Mouse (Mus musculus) forebrain, embryonic 11.5 days (tissue): ENCODE measurements around the gene Rfx2. TPM values are rescaled to one million over a fixed set of nuclear protein-coding genes. Genes with fewer than 3 reads are reported as not detected.

Experiments
- ATAC-seq: fragments of 200-750 bp; cut with Nextera tagmentation; replicated peaks from 2 replicates; pipeline ENCODE4 v1.8.0; 2017; ENCODE audit warnings: moderate TSS enrichment; ENCODE audit not compliant: low FRiP score
- DNase-seq: peaks from one replicate; pipeline ENCODE4 v3.0.0-alpha.2; 2017; ENCODE audit warnings: low spot score
- H3K27ac ChIP-seq: fragments of 300-500 bp; sonication (generic); 2 replicates; pipeline ENCODE4 v1.5.1; 2014; ENCODE audit warnings: low read depth, low read length
- H3K27me3 ChIP-seq: fragments of 300-500 bp; sonication (generic); 2 replicates; pipeline ENCODE4 v1.6.1; 2014; ENCODE audit warnings: mild to moderate bottlenecking, low read length, mixed read lengths; ENCODE audit not compliant: control insufficient read depth, insufficient read depth
- H3K36me3 ChIP-seq: fragments of 300-500 bp; sonication (generic); 2 replicates; pipeline ENCODE4 v1.6.1; 2014; ENCODE audit warnings: mild to moderate bottlenecking, low read length, moderate library complexity, mixed read lengths; ENCODE audit not compliant: control insufficient read depth, insufficient read depth
- H3K4me1 ChIP-seq: fragments of 300-500 bp; sonication (generic); replicated peaks from 2 replicates; pipeline ENCODE4 v1.6.1; 2014; ENCODE audit warnings: low read length, mixed read lengths; ENCODE audit not compliant: control insufficient read depth, insufficient read depth
- H3K4me2 ChIP-seq: fragments of 300-500 bp; sonication (generic); 2 replicates; pipeline ENCODE4 v1.6.1; 2014; ENCODE audit warnings: low read depth, mild to moderate bottlenecking, low read length, moderate library complexity, mixed read lengths; ENCODE audit not compliant: severe bottlenecking
- H3K4me3 ChIP-seq: fragments of 300-500 bp; sonication (generic); 2 replicates; pipeline ENCODE4 v1.5.1; 2014; ENCODE audit warnings: low read depth, low read length
- H3K9ac ChIP-seq: fragments of 300-500 bp; sonication (generic); 2 replicates; pipeline ENCODE4 v1.6.1; 2014; ENCODE audit warnings: low read length
- H3K9me3 ChIP-seq: fragments of 300-500 bp; sonication (generic); 2 replicates; pipeline ENCODE4 v1.6.1; 2016; ENCODE audit warnings: low read length, mixed read lengths; ENCODE audit not compliant: control insufficient read depth
- WGBS: fragments of 180-500 bp; shearing (Covaris S2); extraction: QIAGEN DNeasy Blood & Tissue Kit; methylation state at CpG from one replicate; pipeline ENCODE4 v1.1.7; 2014; 5-methylcytosine and 5-hydroxymethylcytosine counted together
- polyA plus RNA-seq: library from polyadenylated mRNA; unstranded; fragments of >200 nt; fragmentation: Nextera tagmentation; extraction: Ambion mirVana; gene quantifications from 2 replicates; pipeline ENCODE4 v1.2.1, GENCODE M21; 2014

Rfx2 gene
- polyA plus RNA-seq, 1 experiment from 2014 or later: 11.1 TPM

DNA sequence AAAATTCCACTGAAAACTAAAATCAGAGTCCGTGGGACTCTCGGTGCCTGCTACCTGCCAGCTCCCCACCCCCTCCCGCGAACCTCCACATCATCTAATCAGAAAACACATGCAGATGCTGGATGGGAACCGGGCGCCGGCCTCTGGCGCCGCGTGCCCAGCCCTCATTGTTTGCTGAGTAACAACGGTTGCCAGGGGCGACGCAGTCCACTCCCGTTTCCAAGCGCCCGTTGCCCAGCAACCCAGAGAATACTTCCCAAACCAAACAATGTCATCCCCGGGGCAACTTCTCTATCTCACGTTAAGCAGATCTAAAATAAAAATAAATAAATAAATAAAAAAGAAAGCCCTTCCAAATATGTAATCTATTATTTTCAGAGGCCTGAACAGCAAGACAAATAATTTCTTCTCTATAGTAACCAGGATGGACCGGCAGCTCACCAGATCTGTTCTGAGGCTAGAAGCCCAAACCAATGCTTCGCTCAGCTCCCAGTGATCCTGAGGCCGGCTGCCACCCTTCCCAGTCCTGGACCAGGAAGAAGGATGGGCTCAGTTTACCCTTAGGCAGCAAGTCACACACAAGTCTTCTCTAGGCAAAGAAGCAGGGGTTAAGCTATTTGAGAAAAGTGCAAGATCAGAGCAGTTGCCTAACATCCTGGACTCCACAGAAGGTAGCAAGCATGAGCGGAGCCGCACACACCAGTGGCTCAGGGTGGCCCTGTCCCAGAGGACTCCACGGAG, 16.3 kb downstream of the Rfx2 start:
- H3K9ac ChIP-seq: 0 out of 2 replicates have a peak overlapping the region, but pooled peaks have one; percentile 9
- no peaks in the 10 kb centered on the region for H3K27me3 ChIP-seq
- no peaks in the 10 kb centered on the region for H3K36me3 ChIP-seq
- H3K4me3 ChIP-seq: no peak overlapping the region
- H3K4me2 ChIP-seq: peak overlapping the region; percentile 26
- no peaks in the 10 kb centered on the region for H3K9me3 ChIP-seq
- DNase-seq: peak; percentile 94
- H3K27ac ChIP-seq: peak overlapping the region; percentile 90
- peak; percentile 87 for ATAC-seq
- WGBS: 10% methylated on average over 24 of the region's 24 CpGs
- H3K4me1 ChIP-seq: peaks cover 38% of the 10 kb centered on the region

DNA sequence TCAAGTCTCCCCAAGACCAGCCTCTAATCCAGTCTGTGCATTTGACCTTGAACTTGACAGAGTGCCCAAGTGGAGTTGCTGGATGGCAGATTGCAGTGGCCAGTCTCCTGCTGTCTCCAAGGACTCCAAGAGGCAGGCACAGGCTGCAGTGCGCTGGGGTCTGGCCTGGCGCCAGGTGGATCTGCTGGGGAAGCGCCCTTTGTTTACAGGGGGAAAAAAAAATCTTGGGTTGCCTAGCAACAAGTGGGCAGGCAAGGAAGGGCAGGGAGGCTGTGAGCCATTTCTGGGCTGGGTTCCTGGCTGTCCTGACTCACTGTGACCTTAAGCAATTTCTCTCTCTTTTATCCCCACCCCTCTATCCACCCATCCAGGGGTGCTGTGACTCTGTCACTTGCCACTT, 20.6 kb downstream of the Rfx2 start:
- Histone ChIP-seq H3K9me3 (no peaks in the 10 kb centered on the region), H3K4me1 (peaks cover 36% of the 10 kb centered on the region), H3K27me3 (no peaks in the 10 kb centered on the region), H3K36me3 (no peaks in the 10 kb centered on the region), H3K4me3 (no peak overlapping the region), H3K27ac (peak overlapping the region; percentile 41), H3K9ac (peak overlapping the region; percentile 23), H3K4me2 (no peak overlapping the region)
- DNase-seq (peak; percentile 90), ATAC-seq (peak; percentile 57)
- 3% methylated on average over 3 of the region's 3 CpGs for WGBS

DNA sequence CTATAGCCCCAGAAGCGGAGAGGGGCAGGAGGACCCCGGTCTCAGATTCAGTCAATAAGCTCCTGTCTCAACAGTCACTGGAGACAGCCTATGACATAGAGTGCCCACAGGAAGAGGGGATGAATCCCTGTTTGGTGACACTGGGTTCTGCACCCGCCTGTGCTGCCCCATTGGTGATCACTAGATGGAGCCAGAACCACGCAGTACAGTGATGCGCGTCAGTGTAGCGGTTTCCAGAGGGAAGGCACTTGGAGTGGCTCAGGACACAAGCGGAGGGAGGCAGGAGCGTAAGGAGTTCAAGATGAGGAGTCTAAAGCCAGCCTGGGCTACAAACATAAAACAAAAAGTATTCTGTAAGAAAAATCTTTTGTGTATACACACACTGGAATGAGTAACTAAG, 22.3 kb downstream of the Rfx2 start:
- Histone ChIP-seq H3K9me3 (no peaks in the 10 kb centered on the region), H3K4me2 (no peak overlapping the region), H3K4me1 (peaks cover 28% of the 10 kb centered on the region), H3K27me3 (no peaks in the 10 kb centered on the region), H3K36me3 (no peaks in the 10 kb centered on the region), H3K9ac (no peak overlapping the region), H3K27ac (no peak overlapping the region), H3K4me3 (no peak overlapping the region)
- ATAC-seq (peak; percentile 82), DNase-seq (peak; percentile 89)
- WGBS: 8% methylated on average over 9 of the region's 9 CpGs

DNA sequence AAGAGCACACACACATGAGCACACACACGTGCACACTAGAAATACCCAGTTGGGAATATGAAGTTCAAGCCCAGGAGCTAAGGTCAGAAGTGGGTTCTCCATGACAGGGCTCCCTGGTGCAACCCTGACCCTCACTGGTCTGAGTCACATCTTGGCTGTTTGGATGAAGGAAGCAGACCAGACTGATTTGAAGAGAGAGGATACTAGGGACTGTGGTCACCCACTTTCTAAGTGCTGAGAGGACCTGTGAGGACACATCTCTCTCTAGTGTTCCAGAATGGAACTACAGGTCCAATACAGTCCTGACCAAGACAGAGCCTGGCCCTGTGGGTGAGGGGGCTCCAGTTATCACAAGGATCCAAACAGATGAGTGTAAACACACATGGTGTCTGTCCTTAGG, 25.0 kb downstream of the Rfx2 start:
- DNase-seq: no peak
- ATAC-seq: no peak
- 65% methylated on average over 1 of the region's 1 CpGs for WGBS
- Histone ChIP-seq H3K4me1 (peaks cover 13% of the 10 kb centered on the region), H3K4me2 (no peak overlapping the region), H3K27me3 (no peaks in the 10 kb centered on the region), H3K9ac (no peak overlapping the region), H3K27ac (no peak overlapping the region), H3K9me3 (no peaks in the 10 kb centered on the region), H3K4me3 (no peak overlapping the region), H3K36me3 (no peaks in the 10 kb centered on the region)

DNA sequence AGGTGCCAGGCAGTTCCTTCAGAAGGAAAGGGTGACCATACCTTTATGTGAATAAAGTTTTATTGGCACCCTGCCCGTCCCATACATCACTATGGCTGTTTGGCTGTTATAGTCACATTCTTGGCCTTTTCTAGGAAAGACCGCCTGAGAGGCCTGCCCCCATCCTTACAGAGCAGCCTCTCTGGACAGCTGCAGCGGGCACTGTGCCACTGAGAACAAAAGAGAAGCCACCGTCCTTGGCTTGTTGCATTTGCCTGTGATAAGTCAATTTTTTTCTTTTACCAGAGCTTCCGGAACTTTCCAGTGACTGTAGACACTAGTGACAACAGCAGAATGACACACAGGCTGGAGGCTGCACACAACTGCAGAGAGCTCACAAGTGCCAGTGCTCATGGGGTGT, 25.9 kb downstream of the Rfx2 start:
- no peak overlapping the region for H3K4me2 ChIP-seq
- no peak overlapping the region for H3K9ac ChIP-seq
- ATAC-seq (no peak), DNase-seq (no peak)
- H3K4me3 ChIP-seq: no peak overlapping the region
- peaks cover 5% of the 10 kb centered on the region; the same call in 1 of the 2 replicates for H3K4me1 ChIP-seq
- H3K27me3 ChIP-seq: no peaks in the 10 kb centered on the region
- 89% methylated on average over 5 of the region's 5 CpGs for WGBS
- no peaks in the 10 kb centered on the region for H3K36me3 ChIP-seq
- no peaks in the 10 kb centered on the region for H3K9me3 ChIP-seq
- no peak overlapping the region for H3K27ac ChIP-seq

DNA sequence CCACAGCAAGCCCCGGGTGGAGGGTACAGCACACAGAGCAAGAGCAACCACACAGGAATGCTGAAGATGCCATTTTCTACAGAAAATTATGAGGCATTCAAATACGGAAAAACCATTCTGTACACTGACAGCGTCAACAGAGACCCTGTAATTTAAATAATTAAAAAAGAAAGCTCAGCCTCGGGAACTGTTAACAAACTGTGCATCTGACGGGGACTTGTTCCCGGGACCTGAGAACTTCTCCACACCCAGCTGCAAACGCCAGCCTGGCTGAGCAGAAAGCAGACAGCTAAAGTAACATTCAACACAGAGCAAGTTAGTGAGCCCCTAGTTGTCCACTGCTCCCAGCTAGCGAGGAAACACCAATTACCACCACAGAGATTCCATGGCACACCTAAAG, 28.7 kb downstream of the Rfx2 start:
- WGBS: 78% methylated on average over 8 of the region's 8 CpGs
- H3K4me3 ChIP-seq: no peak overlapping the region
- no peak for ATAC-seq

DNA sequence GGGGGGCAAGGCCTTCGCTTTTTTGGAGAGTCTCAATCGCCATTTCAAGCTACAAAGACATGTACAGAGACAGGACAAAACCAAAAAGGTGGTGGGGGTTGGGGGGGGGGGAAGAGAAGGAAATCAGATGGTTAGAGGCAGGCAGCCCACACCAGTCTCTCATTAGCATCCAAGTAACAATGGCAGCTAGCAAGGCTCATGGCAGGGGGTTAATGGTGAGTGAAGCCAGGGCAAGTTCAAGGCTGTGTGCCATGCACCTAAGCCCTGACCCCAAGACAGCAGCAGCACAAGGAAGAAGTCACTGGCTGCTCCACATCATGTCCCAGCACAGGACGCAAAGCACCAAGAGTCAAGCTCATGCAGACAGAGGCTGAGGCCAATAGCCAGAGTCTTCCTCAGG, 31.5 kb downstream of the Rfx2 start:
- H3K27ac ChIP-seq: no peak overlapping the region
- H3K9ac ChIP-seq: no peak overlapping the region
- H3K4me2 ChIP-seq: no peak overlapping the region
- no peaks in the 10 kb centered on the region for H3K4me1 ChIP-seq
- no peaks in the 10 kb centered on the region for H3K9me3 ChIP-seq
- WGBS: 63% methylated on average over 3 of the region's 3 CpGs
- no peak for DNase-seq
- no peaks in the 10 kb centered on the region for H3K27me3 ChIP-seq
- no peak for ATAC-seq
- no peak overlapping the region for H3K4me3 ChIP-seq
- H3K36me3 ChIP-seq: no peaks in the 10 kb centered on the region

More for the DNA sequence above, 28.7 kb downstream of the Rfx2 start:
- H3K4me1 ChIP-seq: no peaks in the 10 kb centered on the region
- H3K36me3 ChIP-seq: no peaks in the 10 kb centered on the region
- H3K27ac ChIP-seq: no peak overlapping the region
- H3K4me2 ChIP-seq: no peak overlapping the region
- H3K9ac ChIP-seq: no peak overlapping the region
- H3K27me3 ChIP-seq: no peaks in the 10 kb centered on the region
- H3K9me3 ChIP-seq: no peaks in the 10 kb centered on the region
- DNase-seq: no peak

DNA sequence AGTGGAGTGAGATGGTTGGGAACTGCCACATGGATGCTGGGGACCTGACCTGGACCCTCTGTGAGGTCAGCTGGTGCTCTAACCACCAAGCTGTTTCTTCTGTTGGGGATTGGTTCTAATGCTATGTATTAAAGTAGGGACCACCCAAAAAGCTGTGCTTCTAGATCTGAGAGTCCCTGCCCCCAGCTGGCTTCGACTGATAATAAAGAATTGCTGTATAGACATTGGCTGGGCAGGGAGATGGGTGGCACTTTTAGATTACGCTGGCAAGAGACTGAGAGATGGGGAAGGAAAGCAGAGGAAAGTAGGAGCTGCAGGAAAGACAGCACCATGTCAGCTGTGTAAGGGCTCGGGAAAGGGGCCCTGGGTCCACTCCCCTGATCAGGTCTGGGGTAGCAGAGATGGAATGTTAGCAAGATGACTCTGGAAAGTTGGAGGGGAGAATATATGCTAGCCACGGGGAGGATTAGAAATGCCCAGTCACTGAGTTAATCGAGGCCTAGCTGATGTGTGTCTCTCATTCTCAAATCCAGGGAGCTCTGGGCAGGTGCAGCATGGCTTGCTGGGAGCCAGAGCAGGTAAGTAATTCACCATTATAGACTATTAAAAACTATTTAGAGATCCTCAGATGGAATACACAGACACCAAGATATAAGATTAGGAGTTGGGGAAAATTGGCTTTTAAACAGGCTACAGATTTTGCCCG, 37.0 kb downstream of the Rfx2 start:
- 62% methylated on average over 6 of the region's 6 CpGs for WGBS
- Histone ChIP-seq H3K4me2 (no peak overlapping the region), H3K9me3 (no peaks in the 10 kb centered on the region), H3K36me3 (no peaks in the 10 kb centered on the region), H3K27me3 (no peaks in the 10 kb centered on the region), H3K4me3 (no peak overlapping the region), H3K9ac (no peak overlapping the region), H3K27ac (no peak overlapping the region), H3K4me1 (no peaks in the 10 kb centered on the region)
- DNase-seq (no peak), ATAC-seq (no peak)
